Mouse (Mus musculus) spleen, postnatal 36 days (tissue): ENCODE data around the gene Agmat.
A peak's percentile ranks its signal among the peaks of the same experiment; 100 is the strongest.
"Not testable (repeated sequence)": the region's sequence is repeated elsewhere in the genome, so short reads cannot be mapped to it uniquely, and the experiment has no call there.

Experiments
- DNase-seq, 2 experiments: peaks; one replicate each; pipeline ENCODE4 v3.0.0; 2022; ENCODE audit warnings: low spot score in 2 of 2, mixed read lengths in 1 of 2

Gene Agmat

DNA sequence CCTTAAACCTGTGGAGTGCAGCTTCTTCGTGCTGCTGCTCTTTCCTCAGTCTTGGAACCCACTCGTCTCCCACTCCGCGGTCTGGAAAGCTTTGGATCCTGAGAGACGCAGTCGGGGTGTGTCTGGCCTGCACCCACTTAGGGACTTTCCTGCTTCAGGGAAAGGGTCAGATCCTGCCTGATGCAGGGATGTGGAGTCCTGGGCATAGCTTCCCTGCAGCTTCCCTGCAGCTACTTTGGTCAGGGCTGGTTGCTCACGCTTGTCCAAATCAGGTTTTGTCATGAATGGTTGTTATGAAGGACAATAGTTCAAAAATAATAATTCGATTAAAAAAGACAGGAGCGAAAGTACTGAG is 11.3 kb upstream of the Agmat start:
- no peak for DNase-seq

GRCm38 (mm10) chr4:141736856-141737255 is 9.6 kb upstream of the Agmat start:
- no peak for DNase-seq

GRCm38 (mm10) chr4:141738015-141738414 is 8.5 kb upstream of the Agmat start:
- DNase-seq: no peak

DNA sequence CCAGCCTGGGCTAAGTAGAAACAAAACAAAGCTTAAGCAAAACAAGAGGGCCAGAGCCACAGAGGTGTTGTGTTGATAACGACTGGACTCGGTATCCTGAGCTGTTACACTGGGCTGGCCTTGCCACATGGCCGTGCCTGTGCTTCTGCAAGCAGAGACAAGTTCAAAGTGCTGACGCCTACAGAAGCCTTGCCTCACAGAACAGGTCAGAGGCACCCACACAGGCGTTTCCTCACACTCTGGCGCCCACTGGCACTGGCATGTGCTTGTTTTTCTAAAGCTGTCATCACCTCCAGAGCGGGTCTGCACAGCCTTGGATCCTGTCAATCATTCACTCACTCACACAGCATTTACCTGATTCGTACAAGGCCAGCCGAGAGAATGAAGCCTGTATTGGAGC is 4.6 kb upstream of the Agmat start:
- no peak for DNase-seq

DNA sequence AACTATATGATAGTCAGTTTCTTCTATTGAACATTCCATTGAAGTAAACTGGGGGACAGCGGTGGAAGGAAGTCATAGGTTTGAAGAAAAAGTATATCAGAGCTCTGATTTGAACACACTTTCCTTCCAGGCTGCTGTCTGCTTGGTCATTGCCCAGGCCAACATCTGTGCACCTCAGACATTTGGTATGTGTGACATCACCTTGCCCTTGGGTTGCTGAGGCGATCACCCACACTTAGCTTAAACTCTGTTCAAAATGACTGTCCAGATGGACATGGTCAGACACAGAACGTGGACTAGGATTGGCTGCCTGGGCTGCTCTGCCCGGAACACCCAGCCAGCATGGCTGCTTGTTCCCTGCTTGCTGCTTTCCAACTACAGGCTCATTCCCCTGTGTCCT is 4.1 kb upstream of the Agmat start:
- DNase-seq: no peak

DNA sequence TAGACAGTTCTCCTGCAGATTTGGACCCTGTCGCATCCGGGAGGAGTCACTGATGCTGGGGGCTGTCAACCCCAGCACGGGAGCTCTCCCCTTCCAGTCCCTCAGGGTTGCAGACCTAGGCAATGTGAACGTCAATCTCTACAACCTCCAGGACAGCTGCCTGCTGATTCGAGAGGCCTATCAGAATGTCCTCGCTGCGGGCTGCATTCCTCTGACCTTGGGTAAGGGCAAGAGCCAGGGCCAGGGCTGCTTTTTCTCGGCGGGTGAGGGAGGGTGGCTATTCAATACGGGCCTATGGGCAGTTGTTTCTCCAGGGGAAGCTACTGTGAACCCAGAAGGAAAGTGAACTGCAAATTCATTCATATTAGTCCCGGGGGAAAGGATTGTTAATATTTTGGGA is 3.1 kb downstream of the Agmat start:
- no peak for DNase-seq

GRCm38 (mm10) chr4:141750826-141751225 is 4.4 kb downstream of the Agmat start:
- no peak for DNase-seq

DNA sequence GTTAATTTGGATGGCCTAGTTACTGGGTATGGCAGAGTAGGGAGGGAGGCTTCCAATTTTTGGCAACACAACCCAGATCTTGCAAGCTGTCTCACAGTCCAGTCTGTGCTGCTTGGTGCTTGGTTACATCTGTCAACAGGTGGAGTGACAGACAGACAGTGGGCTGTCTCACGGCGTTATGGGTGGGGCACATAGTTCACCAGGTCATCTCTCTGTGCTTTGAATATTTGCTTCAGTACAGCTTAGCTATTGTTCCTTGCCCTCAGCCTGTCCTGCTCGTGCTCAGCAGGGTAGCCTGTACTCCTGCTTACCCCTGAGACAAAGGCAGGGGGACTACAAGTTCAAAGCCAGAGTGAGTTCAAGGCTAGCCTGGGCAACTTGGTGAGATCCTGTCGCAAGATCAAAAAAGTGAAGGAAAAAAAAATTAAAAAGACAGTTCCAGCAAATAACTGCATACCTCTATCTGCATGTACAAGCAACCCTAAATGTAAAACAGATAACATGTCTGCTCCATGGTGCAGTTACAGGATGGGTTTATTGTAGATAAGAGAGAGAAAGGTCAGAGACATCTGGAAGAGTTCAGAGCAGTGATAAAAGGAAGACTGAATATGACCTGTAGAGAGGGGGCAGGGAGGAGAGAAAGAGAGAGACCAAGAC is 5.1 kb downstream of the Agmat start:
- peak in 1 of 2 experiments; percentile 31 for DNase-seq

DNA sequence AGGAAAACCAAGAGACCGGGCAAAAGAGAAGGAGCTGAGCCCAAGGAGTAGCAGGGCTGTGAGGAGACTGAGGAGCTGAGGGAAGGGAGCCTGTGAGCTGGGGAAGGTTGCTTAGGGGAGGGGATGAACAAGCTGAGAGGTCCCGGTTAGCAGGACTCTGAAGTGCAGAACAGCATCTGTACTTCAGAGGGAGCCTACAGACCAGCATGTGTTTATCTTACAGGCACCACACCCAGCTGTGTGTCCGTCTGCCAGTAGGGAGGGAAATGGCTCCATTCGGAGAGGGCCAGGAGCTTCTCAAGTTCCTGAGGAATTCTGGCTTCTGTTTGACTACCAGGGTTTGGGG is 5.6 kb downstream of the Agmat start:
- peak; percentile 18 to 33 for DNase-seq

- DNase-seq: no peak
These were observed 9.0 kb downstream of the Agmat start for GRCm38 (mm10) chr4:141755375-141755930.

DNA sequence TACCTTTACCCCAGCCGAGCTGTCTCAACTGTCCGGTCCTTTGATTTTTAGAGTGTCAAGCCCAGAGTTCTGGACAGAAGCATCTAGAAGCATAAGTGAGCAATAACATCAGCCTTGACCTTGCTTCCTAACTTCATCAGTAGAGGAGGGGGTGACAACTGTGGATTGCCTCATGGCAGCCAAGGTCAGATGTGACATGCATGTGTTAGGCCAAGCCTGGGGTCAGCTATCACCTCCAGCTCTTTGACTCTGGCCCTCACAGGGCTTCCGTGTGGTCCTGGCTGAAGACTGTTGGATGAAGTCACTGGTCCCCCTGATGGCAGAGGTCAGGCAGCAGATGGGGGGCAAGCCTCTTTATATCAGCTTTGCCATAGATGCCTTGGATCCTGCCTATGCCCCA is 10.7 kb downstream of the Agmat start:
- no peak for DNase-seq

DNA sequence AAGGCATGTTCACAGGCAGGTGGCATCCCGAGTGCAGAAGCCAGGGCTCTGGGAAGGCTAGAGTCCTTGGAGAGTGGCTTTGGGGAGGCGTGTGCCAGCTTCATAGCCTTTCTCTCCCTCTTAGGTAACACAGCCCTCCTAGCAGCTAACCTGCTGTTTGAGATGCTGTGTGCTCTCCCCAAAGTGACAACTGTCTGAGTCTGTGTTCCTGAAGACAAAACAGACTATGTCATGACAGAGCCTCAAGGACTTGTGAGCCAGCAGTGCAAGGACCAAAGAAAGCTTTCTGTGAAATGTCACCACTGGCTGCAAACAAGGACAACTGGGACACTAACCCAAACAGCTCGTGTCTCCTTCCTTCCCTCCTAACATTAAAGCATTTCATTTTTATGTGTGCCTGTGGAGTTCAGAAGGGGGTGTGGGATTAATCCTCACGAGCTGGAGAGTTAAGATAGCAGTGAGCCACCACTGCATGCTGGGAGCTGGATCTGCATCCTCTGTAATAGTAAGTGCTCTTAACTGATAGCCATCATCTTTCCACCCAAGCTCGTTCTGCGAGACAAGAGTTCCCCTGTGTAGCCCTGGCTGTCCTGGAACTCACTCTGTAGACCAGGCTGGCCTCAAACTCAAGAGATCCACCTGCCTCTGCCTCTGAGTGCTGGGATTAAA is 12.5 kb downstream of the Agmat start:
- DNase-seq: peak in 1 of 2 experiments; percentile 17

- DNase-seq: no peak
These were observed 14.5 kb downstream of the Agmat start for GRCm38 (mm10) chr4:141760942-141761341.

GRCm38 (mm10) chr4:141762102-141762598 is 15.7 kb downstream of the Agmat start:
- DNase-seq: no peak

DNA sequence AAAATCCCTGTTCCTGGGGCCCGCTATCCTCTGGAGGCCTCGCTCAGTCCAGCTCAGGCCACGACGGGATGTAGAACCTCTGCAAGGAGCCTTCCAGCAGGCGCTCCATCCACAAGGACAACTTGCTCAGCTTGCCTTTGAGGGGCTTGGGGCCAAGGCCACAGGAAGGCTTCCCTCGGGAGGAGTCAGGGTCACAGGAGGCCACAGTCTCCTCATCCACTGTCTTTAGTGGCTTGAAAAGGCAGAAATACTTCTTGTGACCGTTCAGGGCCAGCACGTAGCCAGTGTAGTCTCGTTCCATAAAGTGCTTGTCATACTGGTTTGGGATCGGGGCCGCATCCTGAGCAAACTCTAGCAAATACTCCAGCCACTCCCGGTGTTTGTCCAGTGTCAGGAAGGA is 17.0 kb downstream of the Agmat start:
- no peak for DNase-seq

DNA sequence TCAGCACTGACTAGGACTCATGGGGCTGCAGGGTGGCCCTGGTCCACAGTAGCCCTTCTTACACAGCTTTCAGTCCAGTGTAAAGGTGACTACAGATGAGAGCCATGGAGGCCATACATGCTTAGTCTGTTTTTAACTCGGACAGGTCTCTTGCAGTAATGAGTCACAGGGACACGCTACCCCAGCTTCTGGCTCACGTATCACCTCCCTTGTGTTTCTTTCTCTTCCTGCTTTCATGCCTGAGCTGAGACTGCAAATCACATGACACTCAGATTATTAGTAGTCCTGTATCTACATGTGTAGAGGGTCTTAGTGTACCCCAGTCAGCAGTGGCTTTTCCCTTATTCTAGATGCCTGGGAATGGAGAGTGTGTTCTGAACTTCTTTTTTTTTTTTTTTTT is 18.5 kb downstream of the Agmat start:
- DNase-seq: no peak

DNA sequence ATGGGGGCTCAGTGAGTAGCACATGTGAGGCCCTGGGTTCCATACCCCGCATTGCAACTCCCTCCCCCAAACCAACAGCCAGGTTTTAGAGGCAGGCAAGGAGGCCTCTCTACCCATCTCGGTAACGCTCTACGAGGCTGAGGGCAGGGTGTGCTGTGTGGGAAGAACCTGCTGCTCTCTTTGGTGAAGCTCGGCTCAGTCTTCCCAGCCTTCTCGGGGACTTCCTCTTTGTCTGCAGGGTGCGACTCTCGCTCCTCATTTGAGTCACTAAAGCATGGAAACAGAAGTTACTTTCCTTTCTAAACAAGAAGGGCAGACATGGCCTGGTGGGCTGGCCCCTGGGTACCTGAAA is 19.8 kb downstream of the Agmat start:
- peak; percentile 60 to 66 for DNase-seq

DNA sequence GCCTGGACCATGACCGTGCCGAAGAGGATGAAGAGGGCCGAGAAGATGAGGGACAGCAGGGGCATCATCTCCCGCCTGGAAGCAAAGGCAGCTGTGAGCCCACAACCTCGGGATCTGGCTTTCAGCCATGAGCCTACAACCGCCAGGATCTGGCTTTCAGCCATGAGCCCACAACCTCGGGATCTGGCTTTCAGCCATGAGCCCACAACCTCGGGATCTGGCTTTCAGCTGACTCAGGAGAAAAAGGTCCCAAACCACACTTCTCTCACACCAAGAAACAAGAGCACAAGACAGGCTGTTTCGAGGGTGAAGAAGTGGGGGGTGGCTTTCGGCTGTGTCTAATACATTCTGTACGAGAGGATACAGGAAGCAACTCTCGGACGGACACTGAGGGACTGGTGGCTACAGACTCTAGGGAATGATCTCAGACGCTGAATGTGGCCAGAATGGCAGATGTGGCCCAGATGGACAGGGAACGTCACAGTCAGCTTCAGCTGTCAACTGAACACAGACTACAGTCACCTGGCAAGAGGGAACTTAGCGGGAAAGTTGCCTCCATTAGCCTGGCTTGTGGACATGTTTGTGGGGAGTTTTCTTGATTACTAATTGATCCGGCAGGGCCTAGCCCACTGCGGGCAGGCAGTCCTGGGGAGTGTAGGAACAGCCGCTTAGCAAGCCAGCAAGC is 20.3 kb downstream of the Agmat start:
- no peak for DNase-seq

GRCm38 (mm10) chr4:141767353-141768036 is 21.0 kb downstream of the Agmat start:
- peak; percentile 38 to 50 for DNase-seq

DNA sequence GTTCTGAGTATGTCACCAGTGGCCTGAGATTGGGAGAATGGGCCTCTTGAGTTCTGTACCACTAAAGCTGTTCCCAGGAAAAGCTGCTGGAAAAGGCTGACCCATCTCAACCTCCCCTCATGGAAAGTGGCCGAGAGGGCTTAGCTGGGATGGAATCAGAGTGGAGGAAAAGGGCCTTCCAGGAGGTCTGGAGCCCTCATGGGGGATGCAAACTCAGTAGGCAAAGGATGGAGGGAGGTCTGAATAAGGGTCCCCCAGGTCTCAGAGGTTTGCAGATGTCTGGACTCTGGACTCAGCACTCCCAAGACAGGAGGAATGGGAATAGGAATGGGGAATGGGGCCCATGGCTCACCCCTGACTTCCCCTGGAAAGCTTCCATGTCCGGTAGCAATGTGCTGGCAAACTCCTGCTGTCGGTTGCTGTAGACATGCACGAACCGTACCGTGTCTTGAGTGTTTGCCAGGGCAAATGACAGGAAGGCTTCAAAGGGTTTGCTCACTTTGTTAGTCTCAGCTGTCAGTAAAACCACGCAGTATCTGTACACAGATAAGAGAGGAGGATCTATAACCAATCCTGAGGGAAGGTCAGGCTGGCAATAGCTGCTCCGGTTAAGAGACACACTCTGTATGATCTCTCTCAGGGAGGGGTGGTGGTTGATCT is 23.2 kb downstream of the Agmat start:
- no peak for DNase-seq

DNA sequence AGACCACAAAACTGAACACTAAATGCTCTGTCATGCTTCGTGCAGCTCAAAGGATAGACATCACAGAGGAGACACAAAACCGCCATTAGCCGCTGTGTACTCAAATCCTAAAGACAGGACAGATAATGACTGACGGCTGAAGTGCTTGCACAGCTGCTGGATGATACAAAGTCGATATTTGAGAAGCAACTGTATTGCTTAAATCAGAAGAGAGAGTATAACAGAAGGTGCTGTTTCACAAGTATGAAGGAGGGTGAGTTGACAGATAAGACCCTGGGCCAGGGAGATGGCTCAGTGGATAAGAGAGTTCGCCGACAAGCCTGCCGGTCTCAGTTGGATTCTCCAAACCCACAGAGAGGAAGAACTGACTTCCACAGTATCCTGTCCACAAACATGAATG is 25.4 kb downstream of the Agmat start:
- no peak for DNase-seq

DNA sequence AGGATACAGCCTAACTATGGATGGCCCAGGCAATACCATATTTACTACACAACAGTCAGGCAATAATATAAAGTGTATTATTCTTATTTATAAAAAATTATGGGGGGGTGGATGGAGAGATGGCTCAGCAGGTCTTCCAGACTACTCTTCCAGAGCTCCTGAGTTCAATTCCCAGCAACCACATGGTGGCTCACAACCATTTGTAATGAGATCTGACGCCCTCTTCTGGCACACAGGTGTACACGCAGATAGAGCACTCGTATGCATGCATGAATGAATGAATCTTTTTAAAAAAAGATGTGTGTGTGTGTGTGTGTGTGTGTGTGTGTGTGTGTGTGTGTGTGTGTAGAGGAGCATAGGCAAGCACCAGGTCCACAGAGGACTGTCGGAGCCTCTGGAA is 26.5 kb downstream of the Agmat start:
- not testable (repeated sequence) for DNase-seq
